Comparison of ENCODE assay signal across 8 mouse cellular contexts in genomic region chr13:31626183-31626801, GRCm38 (mm10). TPM values are rescaled to one million over a fixed set of nuclear protein-coding genes. Genes with fewer than 3 reads are reported as not detected.
A peak's percentile ranks its signal among the peaks of the same experiment; 100 is the strongest.
DNase-seq lines count a peak whose midpoint lies in the region; ATAC-seq and TF ChIP-seq lines count a peak whose summit lies in the region.

No protein-coding gene starts in this region.

- H3K36me3 ChIP-seq in C2C12 (ENCODE audit: control insufficient read depth, insufficient read depth), result peaks cover 19% of the 10 kb centered on the region
- H3K36me3 ChIP-seq in embryonic facial prominence, embryonic 15.5 days, result no peaks in the 10 kb centered on the region
- H3K36me3 ChIP-seq in intestine, embryonic 14.5 days (ENCODE audit: control insufficient read depth, insufficient read depth, low read length), result no peaks in the 10 kb centered on the region
- H3K36me3 ChIP-seq in midbrain, embryonic 14.5 days (ENCODE audit: control insufficient read depth, insufficient read depth, low read length), result no peaks in the 10 kb centered on the region

- no peak for ATAC-seq in embryonic facial prominence, embryonic 15.5 days (ENCODE audit: insufficient number of reproducible peaks, low FRiP score, low TSS enrichment, low read depth)
- no peak for ATAC-seq in intestine, embryonic 14.5 days (replicated peaks; ENCODE audit: low FRiP score, low TSS enrichment, low read depth)
- ATAC-seq in midbrain, embryonic 14.5 days (ENCODE audit: low FRiP score, low TSS enrichment), result peak; percentile 9; the same call in 1 of the 2 replicates

- H3K79me2 ChIP-seq in C2C12 (ENCODE audit: control insufficient read depth, insufficient read depth), result peaks cover 44% of the 10 kb centered on the region

- peak; percentile 57 to 58 for DNase-seq in cerebellum, postnatal 10 days
- DNase-seq in cerebellum, adult 18-20 months, result no peak
- DNase-seq in intestine, embryonic 14.5 days (ENCODE audit: low spot score), result peak; percentile 82
- peak; percentile 72 for DNase-seq in midbrain, embryonic 14.5 days
- DNase-seq in layer of hippocampus, adult 9-11 months, result no peak
- DNase-seq in spleen, adult 12 weeks (ENCODE audit: low spot score), result no peak

- H3ac ChIP-seq in C2C12 (ENCODE audit: control insufficient read depth, insufficient read length, low read depth), result peak overlapping the region; percentile 75

- H3K4me2 ChIP-seq in embryonic facial prominence, embryonic 15.5 days (replicated peaks), result peak overlapping the region; percentile 94
- peak overlapping the region; percentile 67 for H3K4me2 ChIP-seq in intestine, embryonic 14.5 days (ENCODE audit: low read length)
- peak overlapping the region; percentile 71 for H3K4me2 ChIP-seq in midbrain, embryonic 14.5 days (ENCODE audit: low read length)

- no peaks in the 10 kb centered on the region for H3K9me3 ChIP-seq in embryonic facial prominence, embryonic 15.5 days (replicated peaks)
- no peaks in the 10 kb centered on the region for H3K9me3 ChIP-seq in intestine, embryonic 14.5 days (ENCODE audit: control insufficient read depth, low read length)
- H3K9me3 ChIP-seq in midbrain, embryonic 14.5 days (ENCODE audit: control insufficient read depth, low read length), result no peaks in the 10 kb centered on the region

- H3K27ac ChIP-seq in embryonic facial prominence, embryonic 15.5 days (replicated peaks), result peak overlapping the region; percentile 58; the same call in 1 of the 2 replicates
- H3K27ac ChIP-seq in intestine, embryonic 14.5 days (ENCODE audit: low read depth), result peak overlapping the region; percentile 94
- peak overlapping the region; percentile 55; the same call in 1 of the 2 replicates for H3K27ac ChIP-seq in midbrain, embryonic 14.5 days (replicated peaks; ENCODE audit: low read depth, low read length)

- under 1% methylated on average over 60 of the region's 60 CpGs for WGBS in embryonic facial prominence, embryonic 15.5 days
- under 1% methylated on average over 60 of the region's 60 CpGs for WGBS in intestine, embryonic 14.5 days
- WGBS in midbrain, embryonic 14.5 days, result under 1% methylated on average over 60 of the region's 60 CpGs

- TF ChIP-seq CTCF in C2C12 (IDR thresholded peaks at IDR 0.05; ENCODE audit: control insufficient read depth, insufficient read depth, insufficient read length), result no peak

- H3K9ac ChIP-seq in embryonic facial prominence, embryonic 15.5 days, result peak overlapping the region; percentile 39
- peak overlapping the region; percentile 93 for H3K9ac ChIP-seq in intestine, embryonic 14.5 days (ENCODE audit: low read length)
- peak overlapping the region; percentile 43; the same call in 1 of the 2 replicates for H3K9ac ChIP-seq in midbrain, embryonic 14.5 days (replicated peaks; ENCODE audit: low read length)

- H3K79me3 ChIP-seq in C2C12 (ENCODE audit: low read depth), result peaks cover 24% of the 10 kb centered on the region

- no peaks in the 10 kb centered on the region for H3K27me3 ChIP-seq in C2C12 (ENCODE audit: control insufficient read depth, insufficient read depth, insufficient read length)
- peaks cover 96% of the 10 kb centered on the region for H3K27me3 ChIP-seq in embryonic facial prominence, embryonic 15.5 days
- peaks cover 86% of the 10 kb centered on the region for H3K27me3 ChIP-seq in intestine, embryonic 14.5 days (replicated peaks; ENCODE audit: control insufficient read depth, insufficient read depth, low read length)
- H3K27me3 ChIP-seq in midbrain, embryonic 14.5 days (ENCODE audit: control insufficient read depth, insufficient read depth, low read length), result peaks cover 98% of the 10 kb centered on the region

- peak overlapping the region; percentile 63 for H3K4me3 ChIP-seq in C2C12 (ENCODE audit: insufficient read depth, poor library complexity, severe bottlenecking)
- H3K4me3 ChIP-seq in embryonic facial prominence, embryonic 15.5 days (replicated peaks), result peak overlapping the region; percentile 55
- H3K4me3 ChIP-seq in intestine, embryonic 14.5 days (ENCODE audit: low read depth, low read length), result peak overlapping the region; percentile 66
- H3K4me3 ChIP-seq in midbrain, embryonic 14.5 days (replicated peaks; ENCODE audit: low read depth, low read length), result peak overlapping the region; percentile 39

- peaks cover 41% of the 10 kb centered on the region for H3K4me1 ChIP-seq in embryonic facial prominence, embryonic 15.5 days
- no peaks in the 10 kb centered on the region; the same call in 1 of the 2 replicates for H3K4me1 ChIP-seq in intestine, embryonic 14.5 days (replicated peaks; ENCODE audit: control insufficient read depth, insufficient read depth, low read length)
- peaks cover 23% of the 10 kb centered on the region for H3K4me1 ChIP-seq in midbrain, embryonic 14.5 days (ENCODE audit: control insufficient read depth, insufficient read depth, low read length)

TF ChIP-seq in C2C12, 6 proteins besides CTCF, POLR2A, EP300 and RAD21:
- TF ChIP-seq MAX (IDR thresholded peaks at IDR 0.05) (peak; percentile 20), CEBPB (IDR thresholded peaks at IDR 0.05; ENCODE audit: low read depth) (no peak)

RNA-seq across cellular contexts. Expression of gene Foxf2, which starts 0.7 kb away (rescaled TPM):
- 11.3 TPM for polyA plus RNA-seq in C2C12 (2012; fragmentation: generic; extraction: Trizol)
- polyA plus RNA-seq in embryonic facial prominence, embryonic 15.5 days (2015; fragmentation: Nextera tagmentation; extraction: Ambion mirVana), result 4.8 and 5.8 TPM in 2 replicates
- 27.8 and 28.3 TPM in 2 replicates for polyA plus RNA-seq in intestine, embryonic 14.5 days (2014; fragmentation: Nextera tagmentation; extraction: Ambion mirVana)
- 3.3 and 5.3 TPM in 2 replicates for polyA plus RNA-seq in midbrain, embryonic 14.5 days (2014; fragmentation: Nextera tagmentation; extraction: Ambion mirVana)

Comparison
In these comparisons a context has a peak if more than half of its experiments do, and no peak if none do; other contexts are left out.
1. DNase-seq: peak in cerebellum, postnatal 10 days (2 of 2), intestine, embryonic 14.5 days (single experiment) and midbrain, embryonic 14.5 days (single experiment); none in cerebellum, adult 18-20 months (0 of 2), layer of hippocampus, adult 9-11 months (single experiment) and spleen, adult 12 weeks (single experiment).
2. H3K9ac ChIP-seq: peak in every context shown above with its lines; median percentile 93 in intestine, embryonic 14.5 days; 43 in midbrain, embryonic 14.5 days; 39 in embryonic facial prominence, embryonic 15.5 days.
3. Peak in every context shown above with its lines, with median percentiles within 50 percentile points of each other: H3K4me3 ChIP-seq, H3K27ac ChIP-seq and H3K4me2 ChIP-seq.